Mouse (Mus musculus): ENCODE measurements around the gene Isoc2a. TPM values are rescaled to one million over a fixed set of nuclear protein-coding genes. Genes with fewer than 3 reads are reported as not detected.
A peak's percentile ranks its signal among the peaks of the same experiment; 100 is the strongest.
"Not testable (repeated sequence)": the region's sequence is repeated elsewhere in the genome, so short reads cannot be mapped to it uniquely, and the experiment has no call there.

Gene Isoc2a
- 10 to 100 TPM; 45.4 to 48.8 TPM for total RNA-seq (2021)

GRCm38 (mm10) chr7:4876753-4877221 is at the start of gene Isoc2a:
TSS of gene Isoc2a (plus strand) at chr7:4877153.
- peak; percentile 80 to 82 for DNase-seq
- intact Hi-C loops (cut with DNase I) = no loop called here

- intact Hi-C loops (cut with DNase I) = no loop called here
Measured at GRCm38 (mm10) chr7:4830476-4830875, 46.5 kb upstream of the Isoc2a start.

GRCm38 (mm10) chr7:4835631-4836327 is 41.2 kb upstream of the Isoc2a start:
- intact Hi-C loops (cut with DNase I) = no loop called here
- DNase-seq = no peak

More at GRCm38 (mm10) chr7:4830476-4830875, 46.5 kb upstream of the Isoc2a start:
- no peak for DNase-seq

DNA sequence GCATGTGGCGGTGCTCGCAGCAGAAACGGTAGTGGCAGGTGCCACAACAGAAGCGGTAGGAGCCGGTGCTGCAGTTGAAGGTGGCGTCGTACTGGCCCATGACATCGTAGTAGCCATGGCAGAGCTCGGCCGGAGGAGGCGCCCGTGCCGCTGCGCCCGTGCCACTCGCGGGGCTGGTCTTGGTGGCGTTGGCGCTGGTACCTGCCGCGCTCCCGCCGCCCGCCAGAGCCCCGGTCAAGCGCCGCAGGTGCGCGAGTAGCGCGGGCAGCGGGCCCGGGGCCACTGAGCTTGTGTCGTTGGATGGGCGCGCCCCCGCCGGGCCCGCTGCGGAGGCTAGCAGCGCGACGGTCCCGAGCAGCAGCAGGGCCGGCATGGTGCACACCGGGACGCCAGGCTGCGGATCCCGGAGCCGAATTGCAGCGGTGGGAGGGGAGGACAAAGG is 40.6 kb upstream of the Isoc2a start:
- intact Hi-C loops (cut with DNase I) = no loop called here
- peak; percentile 32 to 46 for DNase-seq

GRCm38 (mm10) chr7:4837639-4838038 is 39.3 kb upstream of the Isoc2a start:
- intact Hi-C loops (cut with DNase I) = no loop called here
- DNase-seq = no peak

- intact Hi-C loops (cut with DNase I) = no loop called here
- no peak for DNase-seq
Measured at GRCm38 (mm10) chr7:4842077-4842476, 34.9 kb upstream of the Isoc2a start.

- DNase-seq = no peak
- intact Hi-C loops (cut with DNase I) = no loop called here
Measured at GRCm38 (mm10) chr7:4842634-4843131, 34.3 kb upstream of the Isoc2a start.

- intact Hi-C loops (cut with DNase I) = no loop called here
- no peak for DNase-seq
Measured at GRCm38 (mm10) chr7:4843604-4844244, 33.2 kb upstream of the Isoc2a start.

DNA sequence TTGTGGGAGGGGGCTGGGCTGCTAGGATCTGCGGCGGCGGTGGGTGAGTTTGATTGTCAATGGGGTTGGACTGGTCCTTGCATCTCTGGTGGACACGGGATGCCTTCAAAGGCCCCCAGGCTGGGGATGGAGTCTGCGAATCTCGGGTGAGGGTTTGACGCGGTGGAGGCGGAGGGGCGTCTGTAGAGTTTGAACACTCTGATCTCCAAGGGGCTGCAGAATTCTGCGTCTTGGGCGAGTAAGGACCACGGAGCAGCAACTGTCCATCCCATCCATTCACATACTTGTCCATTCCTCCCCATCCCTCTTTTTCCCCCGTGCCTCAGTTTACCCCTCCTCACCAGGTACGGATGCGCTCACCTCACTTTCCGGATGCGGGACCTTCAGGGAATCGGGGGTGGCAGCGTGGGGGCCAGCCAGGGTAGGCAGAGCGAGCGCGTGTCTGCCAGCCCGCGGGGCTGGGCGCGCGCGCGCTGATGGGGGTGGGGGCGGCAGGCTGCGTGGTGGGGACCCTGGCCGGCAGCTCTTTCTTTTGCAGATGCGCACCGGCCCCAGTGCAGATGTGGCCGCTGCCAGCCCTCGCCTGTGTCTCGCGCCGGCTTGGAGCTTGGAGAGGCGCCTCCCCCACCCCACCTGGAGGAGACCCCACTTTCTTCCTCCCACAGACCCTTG is 32.6 kb upstream of the Isoc2a start, which contains the start of gene Shisa7:
Gene Shisa7 (minus strand): TSS at position 452 of the 672 bp plus-strand sequence.
- DNase-seq = no peak
- intact Hi-C loops (cut with DNase I) = no loop called here

GRCm38 (mm10) chr7:4844917-4845309 is 32.0 kb upstream of the Isoc2a start:
- intact Hi-C loops (cut with DNase I) = no loop called here
- DNase-seq = no peak

GRCm38 (mm10) chr7:4849372-4849771 is 27.6 kb upstream of the Isoc2a start:
- intact Hi-C loops (cut with DNase I) = no loop called here
- no peak for DNase-seq

DNA sequence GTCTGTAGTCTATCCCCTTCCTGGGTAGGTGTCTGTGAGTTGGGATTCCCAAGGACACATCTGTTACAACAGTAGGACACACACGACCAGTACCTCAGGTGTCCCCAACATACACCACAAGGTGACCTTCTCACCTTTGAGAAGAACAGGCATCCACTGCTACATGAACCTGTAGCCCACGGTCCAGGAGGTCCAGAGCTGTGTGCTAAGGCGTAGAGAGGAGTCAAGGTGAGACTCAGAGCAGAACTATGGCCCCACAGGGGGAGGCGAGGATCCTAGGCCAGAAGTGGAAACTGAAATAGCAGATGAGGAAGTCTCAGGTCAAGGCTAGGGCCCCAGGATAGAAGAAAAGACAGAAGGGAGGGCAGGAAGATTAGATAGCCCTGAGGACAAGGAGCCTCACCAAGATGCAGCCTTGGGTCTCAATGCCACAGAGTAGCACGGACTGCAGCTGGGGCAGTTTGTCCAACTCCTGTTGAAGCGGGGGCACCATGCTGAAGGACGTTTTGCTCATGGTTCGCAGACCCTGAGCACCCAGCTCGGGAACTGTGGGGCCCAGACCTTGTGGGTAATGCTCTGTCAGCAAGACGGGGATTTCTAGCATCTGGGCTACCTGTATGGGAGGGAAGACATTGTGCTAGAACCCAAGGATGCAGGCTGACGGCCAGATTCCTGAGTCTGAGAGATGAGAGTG is 26.2 kb upstream of the Isoc2a start:
- intact Hi-C loops (cut with DNase I) = no loop called here
- no peak for DNase-seq

DNA sequence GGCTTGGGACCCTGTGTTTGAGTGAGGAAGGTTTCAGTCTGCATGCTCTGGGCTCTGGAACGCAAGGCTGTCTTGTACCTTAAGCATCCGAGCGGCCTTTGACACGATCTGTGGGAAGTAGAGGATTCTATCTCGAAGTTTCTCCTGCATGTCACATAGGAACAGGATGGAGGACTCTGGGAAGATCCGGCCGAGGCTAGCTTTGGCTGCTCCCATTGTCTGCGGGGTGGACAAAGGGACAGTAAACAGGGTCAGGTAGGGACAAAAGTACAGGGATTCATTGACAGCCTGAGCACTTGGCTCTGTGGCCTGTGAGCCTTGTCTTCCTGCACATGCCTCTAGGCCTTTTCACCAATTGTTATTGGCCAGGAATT is 25.7 kb upstream of the Isoc2a start:
- no peak for DNase-seq
- intact Hi-C loops (cut with DNase I) = no loop called here

DNA sequence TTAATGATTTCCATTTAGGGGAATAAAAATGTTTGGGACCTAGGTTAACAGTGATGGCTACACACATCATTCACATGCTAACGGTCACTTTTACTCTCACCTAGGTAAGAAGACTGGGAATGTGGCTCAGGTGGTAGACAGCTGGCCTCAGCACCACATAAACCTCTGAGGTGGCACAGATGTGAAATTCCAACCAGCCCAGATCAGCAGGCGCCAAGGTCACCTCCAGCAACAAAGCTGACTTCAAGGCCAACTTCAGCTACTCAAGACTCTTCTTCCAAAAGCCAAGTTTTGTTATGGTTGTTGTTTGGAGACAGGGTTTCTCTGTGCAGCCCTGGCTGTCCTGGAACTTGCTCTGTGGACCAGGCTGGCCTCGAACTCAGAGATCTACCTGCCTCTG is 23.3 kb upstream of the Isoc2a start:
- DNase-seq = no peak
- intact Hi-C loops (cut with DNase I) = no loop called here

- no peak for DNase-seq
Measured at GRCm38 (mm10) chr7:4856508-4856907, 20.4 kb upstream of the Isoc2a start.

DNA sequence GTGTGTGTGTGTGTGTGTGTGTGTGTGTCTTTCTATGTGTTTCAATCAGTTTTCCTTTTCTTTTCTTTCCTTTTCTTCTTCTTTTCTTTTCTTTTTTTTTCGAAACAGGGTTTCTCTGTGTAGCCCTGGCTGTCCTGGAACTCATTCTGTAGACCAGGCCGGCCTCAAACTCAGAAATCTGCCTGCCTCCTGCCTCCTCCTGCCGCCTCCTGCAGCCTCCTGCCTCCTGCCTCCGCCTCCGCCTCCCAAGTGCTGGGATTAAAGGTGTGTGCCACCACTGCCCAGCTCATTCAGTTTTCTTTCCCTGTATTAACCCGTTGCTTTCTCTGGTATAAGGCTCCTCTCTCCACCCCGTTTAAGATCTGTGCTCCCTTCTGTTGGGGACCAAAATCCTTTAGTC is 19.6 kb upstream of the Isoc2a start:
- DNase-seq = no peak
- intact Hi-C loops (cut with DNase I) = no loop called here

More at GRCm38 (mm10) chr7:4856508-4856907, 20.4 kb upstream of the Isoc2a start:
- intact Hi-C loops (cut with DNase I) = no loop called here

DNA sequence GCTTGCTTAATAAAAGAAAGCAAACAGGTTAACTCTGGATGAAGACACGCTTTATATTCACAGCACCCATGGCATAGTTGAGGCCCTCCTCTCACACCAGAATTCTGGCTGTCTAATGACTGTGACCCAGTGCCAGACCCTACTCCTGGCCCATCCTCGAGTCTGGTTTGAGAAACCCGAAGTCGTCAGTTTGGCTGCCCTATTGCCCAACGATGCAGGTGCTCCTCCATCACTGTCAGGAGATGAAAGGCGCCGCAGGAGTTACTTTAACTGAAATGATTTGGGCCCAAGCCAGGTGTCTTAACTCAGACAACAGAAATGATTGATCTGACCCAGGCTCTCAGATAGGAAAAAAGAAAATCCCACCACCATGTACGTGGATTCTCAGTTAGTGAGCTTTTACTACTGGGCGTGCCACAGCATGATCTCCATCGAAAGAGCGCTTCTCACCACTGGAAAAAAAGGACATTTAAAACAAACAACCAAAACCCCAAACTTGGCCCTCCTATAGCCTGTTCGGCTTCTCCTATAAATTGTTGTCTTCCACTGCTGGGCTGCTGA is 17.5 kb upstream of the Isoc2a start:
- intact Hi-C loops (cut with DNase I) = no loop called here
- DNase-seq = no peak

DNA sequence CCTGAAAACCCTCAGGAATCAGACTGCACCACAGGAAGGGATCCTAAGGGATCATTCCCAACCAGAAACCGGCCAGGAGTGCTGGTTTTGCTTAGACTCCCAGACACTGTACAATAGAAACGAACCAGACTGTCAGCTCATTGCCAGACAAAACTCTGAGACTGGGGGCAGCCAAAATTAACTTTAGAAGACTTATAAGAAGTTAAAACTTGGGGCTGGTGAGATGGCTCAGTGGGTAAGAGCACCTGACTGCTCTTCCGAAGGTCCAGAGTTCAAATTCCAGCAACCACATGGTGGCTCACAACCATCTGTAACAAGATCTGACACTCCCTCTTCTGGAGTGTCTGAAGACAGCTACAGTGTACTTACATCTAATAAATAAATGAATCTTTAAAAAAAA is 16.0 kb upstream of the Isoc2a start:
- not testable (repeated sequence) for DNase-seq
- intact Hi-C loops (cut with DNase I) = loop anchor here (10.0 kb wide), 1 partner anchor 194 kb away; the partner anchor contains the start of gene Zfp580

DNA sequence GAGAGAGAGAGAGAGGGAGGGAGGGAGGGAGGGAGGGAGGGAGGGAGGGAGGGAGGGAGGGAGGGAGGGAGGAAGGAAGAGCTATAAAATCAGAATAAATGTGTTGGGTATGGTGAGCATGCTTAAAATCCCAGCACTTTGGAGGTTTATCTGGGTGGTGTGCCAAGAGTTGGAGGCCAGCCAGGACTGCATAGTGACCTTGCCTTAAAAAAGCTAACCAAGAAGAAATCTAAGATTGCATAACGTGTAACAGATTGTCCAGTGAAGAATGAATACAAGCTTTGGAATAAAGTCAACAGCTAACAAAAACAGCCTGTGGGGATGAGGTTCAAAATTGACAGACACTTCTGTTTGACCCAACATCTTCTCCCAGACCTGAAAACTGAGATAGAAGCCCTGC is 13.9 kb upstream of the Isoc2a start:
- peak; percentile 69 to 79 for DNase-seq
- intact Hi-C loops (cut with DNase I) = loop anchor here (10.0 kb wide), 1 partner anchor 192 kb away; the partner anchor contains the start of gene Zfp580

- DNase-seq = no peak
- intact Hi-C loops (cut with DNase I) = loop anchor here (2.0 to 10.0 kb wide), 3 partner anchors 51 to 191 kb away; partner anchors contain the start of genes Ube2s and Zfp580
Measured at GRCm38 (mm10) chr7:4863541-4864080, 13.3 kb upstream of the Isoc2a start.
